Mouse (Mus musculus) heart, postnatal 0 days (tissue): ENCODE measurements around the gene Chrdl2.

Source experiments
- CTCF ChIP-seq: IDR thresholded peaks from 2 replicates; pipeline ENCODE4 v1.5.1; 2016; ENCODE audit warnings: antibody characterized with exemption, control low read depth, low read depth
- EP300 ChIP-seq: IDR thresholded peaks from 2 replicates; pipeline ENCODE4 v1.6.1; 2016; ENCODE audit warnings: antibody characterized with exemption, low read depth

DNA sequence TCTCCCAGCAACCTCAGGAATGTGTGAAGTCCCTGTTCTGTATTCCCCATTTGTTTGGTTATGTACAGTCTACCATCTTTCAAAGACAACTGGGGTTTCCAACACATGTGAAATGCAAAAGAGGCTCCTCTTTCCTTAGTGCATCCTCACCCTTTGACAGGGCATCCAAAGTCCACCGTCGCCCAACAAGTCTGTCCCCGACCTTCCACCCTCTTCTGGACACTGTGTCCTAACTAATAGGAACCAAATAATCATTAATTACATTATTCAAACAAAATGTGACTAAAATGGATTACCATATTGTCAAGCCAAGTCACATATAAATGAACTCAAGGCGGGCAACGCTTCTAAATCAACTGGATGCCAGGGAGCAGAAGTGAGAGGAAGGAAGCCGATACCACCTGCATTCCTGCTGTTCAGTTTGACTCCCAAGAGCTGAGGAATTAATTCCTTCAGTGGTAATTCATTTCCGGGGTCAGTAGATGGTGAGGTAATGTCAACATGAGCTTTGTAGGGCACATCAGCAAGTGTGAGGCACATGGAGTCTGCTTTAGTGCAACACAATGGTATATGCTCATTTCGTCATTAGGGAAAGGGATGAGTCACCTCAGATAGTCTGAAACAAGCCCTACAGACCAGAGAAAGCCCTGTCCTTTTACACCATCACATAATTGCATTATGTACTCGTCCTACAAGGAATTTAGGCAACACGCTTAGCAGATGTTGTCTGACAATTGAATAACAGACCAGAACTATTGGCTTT is 31.6 kb upstream of the Chrdl2 start:
- TF ChIP-seq EP300: no peak
- TF ChIP-seq CTCF: no peak
